Mouse (Mus musculus): ENCODE data around the gene Srf.

DNA sequence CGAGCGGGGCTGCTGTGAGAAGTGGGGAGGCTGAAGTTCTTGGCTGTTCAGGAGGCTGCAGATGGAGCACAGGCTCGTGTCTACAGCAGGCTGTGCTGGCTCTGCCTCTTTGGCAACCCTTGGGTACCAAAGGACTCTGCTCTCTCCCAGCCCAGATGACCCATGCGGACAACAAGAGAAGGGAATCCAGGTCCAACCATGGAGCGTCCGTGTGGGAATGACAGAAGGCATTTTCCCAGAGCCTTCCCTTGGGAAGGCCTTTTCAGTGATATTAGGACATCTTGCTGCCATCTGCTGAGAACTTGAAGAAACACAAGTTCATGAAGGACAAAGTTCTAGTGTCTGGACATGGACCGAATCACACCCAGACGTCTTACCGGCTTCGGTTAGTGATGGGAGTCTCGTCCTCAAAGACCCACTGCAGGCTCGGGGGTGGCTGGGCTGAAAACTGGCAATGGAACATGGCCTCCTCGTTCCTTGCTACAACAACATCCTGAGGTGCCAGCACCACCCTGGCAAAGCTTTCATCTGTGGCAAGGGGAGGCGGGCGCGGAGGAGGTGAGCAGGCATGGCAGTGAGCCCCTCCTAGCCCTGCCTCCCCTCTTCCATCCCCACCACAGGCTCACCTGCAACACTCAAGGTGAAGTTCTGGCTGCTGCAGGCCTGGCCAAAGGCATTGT is 33.8 kb upstream of the Srf start:
- no peak for TF ChIP-seq CTCF (IDR thresholded peaks at IDR 0.05; ENCODE audit: low read depth, low read length)
- no peak for TF ChIP-seq POLR2A (IDR thresholded peaks at IDR 0.05; ENCODE audit: extremely low read depth, insufficient read depth, low read length)
